Mouse (Mus musculus) MEL (cell line): Measurements from ENCODE around the gene Gm14459. TPM values are rescaled to one million over a fixed set of nuclear protein-coding genes. Genes with fewer than 3 reads are reported as not detected.
"Not testable (repeated sequence)": the region's sequence is repeated elsewhere in the genome, so short reads cannot be mapped to it uniquely, and the experiment has no call there.

Source experiments
- DNase-seq: peaks from one replicate; pipeline ENCODE4 v3.0.0; 2011; ENCODE audit warnings: low read depth, low spot score
- H3K27ac ChIP-seq: 2 replicates; pipeline ENCODE4 v1.5.1; 2012; ENCODE audit warnings: low read depth, mild to moderate bottlenecking, control low read depth, low read length, moderate library complexity; ENCODE audit not compliant: control insufficient read depth
- H3K27me3 ChIP-seq, 2 experiments: fragments of 150-350 bp in 1 of 2; sonication (generic) in 1 of 2; 2 replicates each; pipeline ENCODE4 v1.6.1; 2012; ENCODE audit warnings: low read length in 2 of 2, mild to moderate bottlenecking in 2 of 2, improper control_type of control experiment in 1 of 2, moderate library complexity in 1 of 2; ENCODE audit not compliant: insufficient read depth in 2 of 2, control insufficient read depth in 1 of 2
- H3K36me3 ChIP-seq, 2 experiments: 2 replicates each; pipeline ENCODE4 v1.6.1; 2012 to 2014; ENCODE audit warnings: low read length in 2 of 2, improper control_type of control experiment in 1 of 2, inconsistent platforms in 1 of 2, mild to moderate bottlenecking in 1 of 2; ENCODE audit not compliant: insufficient read depth in 2 of 2, control insufficient read depth in 1 of 2
- H3K4me1 ChIP-seq, 2 experiments: fragments of 150-350 bp in 1 of 2; sonication (generic) in 1 of 2; 2 replicates each; pipeline ENCODE4 v1.6.1; 2012; ENCODE audit warnings: low read length in 2 of 2, improper control_type of control experiment in 1 of 2, mild to moderate bottlenecking in 1 of 2; ENCODE audit not compliant: insufficient read depth in 2 of 2, control insufficient read depth in 1 of 2
- H3K4me3 ChIP-seq, 2 experiments: fragments of 150-350 bp in 1 of 2; sonication (generic) in 1 of 2; 2 replicates each; pipeline ENCODE4 v1.5.1; 2012; ENCODE audit warnings: low read depth in 2 of 2, low read length in 2 of 2, mild to moderate bottlenecking in 2 of 2, moderate library complexity in 2 of 2, control low read depth in 1 of 2, improper control_type of control experiment in 1 of 2; ENCODE audit not compliant: control insufficient read depth in 1 of 2, insufficient read depth in 1 of 2
- H3K79me2 ChIP-seq: 2 replicates; pipeline ENCODE4 v1.6.1; 2012; ENCODE audit warnings: mild to moderate bottlenecking, low read length, moderate library complexity; ENCODE audit not compliant: control insufficient read depth, poor library complexity, insufficient read depth
- H3K9ac ChIP-seq: 2 replicates; pipeline ENCODE4 v1.6.1; 2012; ENCODE audit warnings: low read depth, mild to moderate bottlenecking, control low read depth, low read length, moderate library complexity; ENCODE audit not compliant: control insufficient read depth, poor library complexity, severe bottlenecking
- H3K9me3 ChIP-seq: fragments of 150-350 bp; sonication (generic); replicated peaks from 2 replicates; pipeline ENCODE4 v1.6.1; 2012; ENCODE audit warnings: mild to moderate bottlenecking, low read length, improper control_type of control experiment, moderate library complexity; ENCODE audit not compliant: insufficient read depth
- BHLHE40 ChIP-seq: IDR thresholded peaks from 2 replicates; pipeline ENCODE4 v1.6.1; 2012; ENCODE audit warnings: low read depth, mild to moderate bottlenecking, inconsistent platforms, low read length, improper control_type of control experiment, borderline replicate concordance
- CHD2 ChIP-seq: IDR thresholded peaks from 2 replicates; pipeline ENCODE4 v1.6.1; 2011; ENCODE audit warnings: low read length, improper control_type of control experiment
- GATA1 ChIP-seq: IDR thresholded peaks from 2 replicates; pipeline ENCODE4 v1.6.1; 2011; ENCODE audit warnings: low read depth, low read length, improper control_type of control experiment
- MAFK ChIP-seq: IDR thresholded peaks from 2 replicates; pipeline ENCODE4 v1.6.1; 2011; ENCODE audit warnings: low read depth, mild to moderate bottlenecking, low read length, improper control_type of control experiment, borderline replicate concordance
- MAX ChIP-seq: IDR thresholded peaks from 2 replicates; pipeline ENCODE4 v1.6.1; 2011; ENCODE audit warnings: low read length, improper control_type of control experiment
- MEF2A ChIP-seq: IDR thresholded peaks from 2 replicates; pipeline ENCODE4 v1.6.1; 2014; ENCODE audit warnings: low read depth, mild to moderate bottlenecking, inconsistent platforms, low read length, improper control_type of control experiment; ENCODE audit not compliant: poor library complexity, insufficient replicate concordance, severe bottlenecking; ENCODE audit errors: extremely low read depth
- MYB ChIP-seq: IDR thresholded peaks from 2 replicates; pipeline ENCODE4 v1.6.1; 2011; ENCODE audit warnings: mild to moderate bottlenecking, low read depth, low read length, improper control_type of control experiment
- NELFE ChIP-seq: IDR thresholded peaks from 2 replicates; pipeline ENCODE4 v1.6.1; 2011; ENCODE audit warnings: low read depth, low read length, improper control_type of control experiment
- POLR2A ChIP-seq, 2 experiments: IDR thresholded peaks; 2 replicates each; pipeline ENCODE4 v1.6.1; 2011 to 2012; ENCODE audit warnings: low read length in 2 of 2, mild to moderate bottlenecking in 2 of 2, control low read depth in 1 of 2, improper control_type of control experiment in 1 of 2, low read depth in 1 of 2, moderate library complexity in 1 of 2; ENCODE audit not compliant: control insufficient read depth in 1 of 2, insufficient read depth in 1 of 2, poor library complexity in 1 of 2
- RAD21 ChIP-seq: IDR thresholded peaks from 2 replicates; pipeline ENCODE4 v1.6.1; 2011; ENCODE audit warnings: mild to moderate bottlenecking, low read depth, low read length, improper control_type of control experiment
- RCOR1 ChIP-seq: IDR thresholded peaks from 2 replicates; pipeline ENCODE4 v1.6.1; 2012; ENCODE audit warnings: low read depth, mild to moderate bottlenecking, inconsistent platforms, low read length, improper control_type of control experiment
- SIN3A ChIP-seq: IDR thresholded peaks from 2 replicates; pipeline ENCODE4 v1.6.1; 2012; ENCODE audit warnings: low read length, improper control_type of control experiment, inconsistent platforms
- TAL1 ChIP-seq: IDR thresholded peaks from 2 replicates; pipeline ENCODE4 v1.6.1; 2012; ENCODE audit warnings: mild to moderate bottlenecking, inconsistent platforms, low read length, moderate library complexity, mixed read lengths
- TBP ChIP-seq: IDR thresholded peaks from 2 replicates; pipeline ENCODE4 v1.8.0; 2011; ENCODE audit warnings: low read depth, low read length, improper control_type of control experiment
- UBTF ChIP-seq: IDR thresholded peaks from 2 replicates; pipeline ENCODE4 v1.6.1; 2012; ENCODE audit warnings: low read depth, mild to moderate bottlenecking, inconsistent platforms, low read length, improper control_type of control experiment, moderate library complexity, borderline replicate concordance; ENCODE audit not compliant: insufficient read depth
- USF1 ChIP-seq: IDR thresholded peaks from 2 replicates; pipeline ENCODE4 v1.6.1; 2014; ENCODE audit warnings: low read depth, mild to moderate bottlenecking, inconsistent platforms, low read length, improper control_type of control experiment, moderate library complexity
- USF2 ChIP-seq, 2 experiments: IDR thresholded peaks; 2 replicates each; pipeline ENCODE4 v1.6.1; 2011 to 2012; ENCODE audit warnings: improper control_type of control experiment in 2 of 2, low read length in 2 of 2, borderline replicate concordance in 1 of 2, inconsistent platforms in 1 of 2, low read depth in 1 of 2, mild to moderate bottlenecking in 1 of 2; ENCODE audit not compliant: insufficient read depth in 1 of 2
- ZC3H11A ChIP-seq: IDR thresholded peaks from 2 replicates; pipeline ENCODE4 v1.6.1; 2012; ENCODE audit warnings: low read depth, mild to moderate bottlenecking, inconsistent platforms, low read length, improper control_type of control experiment
- ZMIZ1 ChIP-seq: IDR thresholded peaks from 2 replicates; pipeline ENCODE4 v1.6.1; 2012; ENCODE audit warnings: low read depth, mild to moderate bottlenecking, inconsistent platforms, low read length, improper control_type of control experiment, moderate library complexity
- polyA plus RNA-seq, 2 experiments: library from polyadenylated mRNA; stranded (reverse) in 1 of 2; unstranded in 1 of 2; fragments of >175 nt in 1 of 2; fragments of >200 nt in 1 of 2; gene quantifications; 2 replicates each; pipeline versions ENCODE4 v1.2.1 to v1.2.4; 2012; ENCODE audit warnings: low replicate concordance in 2 of 2, low read depth in 1 of 2; ENCODE audit not compliant: insufficient read length in 2 of 2, insufficient read depth in 1 of 2, missing spikeins in 1 of 2
- total RNA-seq: library from RNA; depleted of rRNA; stranded (reverse); fragments of 300-350 nt; gene quantifications from 2 replicates; pipeline ENCODE4 v1.2.3, GENCODE M21; 2012; rRNA removed

The Gm14459 gene
- total RNA-seq = not detected in 2 replicates
- not detected for polyA plus RNA-seq

DNA sequence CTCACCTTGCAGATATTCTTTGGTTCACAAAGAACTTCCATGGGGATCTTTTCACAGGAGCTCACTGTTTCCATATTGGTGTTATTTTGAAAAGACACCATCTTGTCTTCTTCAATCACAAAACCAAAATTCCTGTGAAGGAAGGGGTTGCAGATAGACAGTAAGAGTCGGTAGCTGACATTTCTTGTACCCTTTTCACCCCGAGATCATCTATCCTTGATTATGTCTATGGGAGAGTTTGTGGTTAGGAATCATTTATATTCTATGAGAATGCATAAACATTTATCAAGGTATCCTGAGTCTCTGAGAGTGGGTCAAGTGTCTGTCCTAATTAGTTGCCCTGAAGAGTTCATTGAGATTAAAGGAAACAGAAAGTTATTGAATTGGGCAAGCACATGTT lies at the start of gene Gm14459:
Gene Gm14459, minus strand, starts transcription at position 101 of the 400 bp plus-strand sequence.
- TF ChIP-seq UBTF = no peak
- TF ChIP-seq CHD2 = no peak
- no peak for TF ChIP-seq POLR2A (IDR thresholded peaks at IDR 0.05; ENCODE audit: control insufficient read depth in 1 of 2, insufficient read depth in 1 of 2, low read depth in 1 of 2, low read length in 2 of 2, poor library complexity in 1 of 2)
- TF ChIP-seq TAL1 = no peak
- TF ChIP-seq NELFE = no peak
- no peak for TF ChIP-seq USF2 (IDR thresholded peaks at IDR 0.05; ENCODE audit: borderline replicate concordance in 1 of 2, insufficient read depth in 1 of 2, low read depth in 1 of 2, low read length in 2 of 2)
- no peak for TF ChIP-seq TBP
- no peak for TF ChIP-seq MYB
- no peak for TF ChIP-seq MAX
- no peak for TF ChIP-seq BHLHE40
- TF ChIP-seq RAD21 = no peak
- no peak for TF ChIP-seq USF1
- no peak for TF ChIP-seq MEF2A
- TF ChIP-seq GATA1 = no peak
- no peak for TF ChIP-seq ZC3H11A
- TF ChIP-seq SIN3A = no peak
- no peak for TF ChIP-seq RCOR1
- TF ChIP-seq ZMIZ1 = no peak
- TF ChIP-seq MAFK = no peak

DNA sequence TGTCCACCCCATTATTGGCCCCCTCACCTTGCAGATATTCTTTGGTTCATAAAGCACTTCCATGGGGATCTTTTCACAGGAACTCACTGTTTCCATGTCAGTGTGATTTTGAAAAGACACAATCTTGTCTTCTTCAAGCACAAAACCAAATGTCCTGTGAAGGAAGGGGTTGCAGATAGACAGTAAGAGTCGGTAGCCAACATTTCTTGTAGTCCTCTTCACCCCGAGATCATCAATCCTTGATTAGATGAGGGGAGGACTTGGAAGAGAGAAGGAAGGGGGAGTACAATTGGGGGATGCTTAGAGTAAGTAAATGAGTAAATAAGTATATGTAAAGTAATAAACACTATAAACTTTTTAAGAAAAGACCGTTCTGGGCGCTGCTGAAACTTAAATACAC lies 23.4 kb upstream of the Gm14459 start, which contains the start of gene Ssxb6:
Gene Ssxb6, minus strand, starts transcription at position 101 of the 400 bp plus-strand sequence.
- not testable (repeated sequence) for DNase-seq, H3K27me3 ChIP-seq, H3K9me3 ChIP-seq, H3K9ac ChIP-seq, H3K4me1 ChIP-seq, H3K27ac ChIP-seq, H3K36me3 ChIP-seq, H3K79me2 ChIP-seq, H3K4me3 ChIP-seq

More for the DNA sequence above, at the start of gene Gm14459:
- no peak within 1 kb of the TSS for H3K9ac ChIP-seq
- H3K4me1 ChIP-seq = no peaks in the 10 kb centered on the region
- no peaks in the 10 kb centered on the region for H3K79me2 ChIP-seq
- H3K36me3 ChIP-seq = no peaks in the 10 kb centered on the region
- H3K27me3 ChIP-seq = no peaks in the 10 kb centered on the region
- no peak for DNase-seq
- H3K9me3 ChIP-seq = no peaks in the 10 kb centered on the region
- no peak within 1 kb of the TSS for H3K4me3 ChIP-seq
- no peak within 1 kb of the TSS for H3K27ac ChIP-seq

Other genes with a start within 250 kb of the Gm14459 start
- gene Ssxb10, start 197.5 kb downstream of the Gm14459 start, total RNA-seq = not detected in 2 replicates
- gene Ssxb10, start 197.5 kb downstream of the Gm14459 start, polyA plus RNA-seq = not detected
- gene Ssxb9, start 158.0 kb downstream of the Gm14459 start, total RNA-seq = not detected in 2 replicates
- gene Ssxb9, start 158.0 kb downstream of the Gm14459 start, polyA plus RNA-seq = not detected
- gene Ssxb1, start 111.6 kb downstream of the Gm14459 start, total RNA-seq = not detected in 2 replicates
- gene Ssxb1, start 111.6 kb downstream of the Gm14459 start, polyA plus RNA-seq = not detected
- gene Ssxb2, start 63.2 kb downstream of the Gm14459 start, total RNA-seq = not detected in 2 replicates
- gene Ssxb2, start 63.2 kb downstream of the Gm14459 start, polyA plus RNA-seq = not detected
- not detected in 2 replicates for gene Ssxb6, start 23.3 kb upstream of the Gm14459 start, total RNA-seq
- not detected for gene Ssxb6, start 23.3 kb upstream of the Gm14459 start, polyA plus RNA-seq
- gene Ssxb3, start 66.9 kb upstream of the Gm14459 start, total RNA-seq = not detected in 2 replicates
- not detected for gene Ssxb3, start 66.9 kb upstream of the Gm14459 start, polyA plus RNA-seq
- not detected in 2 replicates for gene Ssxb8, start 165.9 kb upstream of the Gm14459 start, total RNA-seq
- gene Ssxb8, start 165.9 kb upstream of the Gm14459 start, polyA plus RNA-seq = not detected
- gene Ssx9, start 223.5 kb upstream of the Gm14459 start, total RNA-seq = not detected in 2 replicates
- not detected for gene Ssx9, start 223.5 kb upstream of the Gm14459 start, polyA plus RNA-seq